Mouse (Mus musculus) bone marrow macrophage, adult 2 months (primary cell): Measurements from ENCODE around the gene Kcnq2. TPM values are rescaled to one million over a fixed set of nuclear protein-coding genes. Genes with fewer than 3 reads are reported as not detected.

Experiments
- H3K27ac ChIP-seq: 2 replicates; pipeline ENCODE4 v1.5.1; 2012; ENCODE audit warnings: low read depth, low read length; ENCODE audit not compliant: insufficient read depth
- H3K4me1 ChIP-seq: 2 replicates; pipeline ENCODE4 v1.6.1; 2012; ENCODE audit warnings: low read length; ENCODE audit not compliant: control insufficient read depth, insufficient read depth
- H3K4me3 ChIP-seq: 2 replicates; pipeline ENCODE4 v1.5.1; 2012; ENCODE audit warnings: mild to moderate bottlenecking, low read length, moderate library complexity; ENCODE audit not compliant: insufficient read depth
- CTCF ChIP-seq: IDR thresholded peaks from 2 replicates; pipeline ENCODE4 v1.5.1; 2012; ENCODE audit warnings: low read depth, mild to moderate bottlenecking, low read length, moderate library complexity
- POLR2A ChIP-seq: IDR thresholded peaks from 2 replicates; pipeline ENCODE4 v1.6.1; 2012; ENCODE audit warnings: mild to moderate bottlenecking, low read depth, low read length, borderline replicate concordance
- polyA plus RNA-seq: library from polyadenylated mRNA; stranded (reverse); fragments of >200 nt; gene quantifications from 2 replicates; pipeline ENCODE4 v1.2.4, GENCODE M21; 2012; ENCODE audit not compliant: missing spikeins, insufficient read depth, insufficient read length

Kcnq2 gene
- polyA plus RNA-seq, 1 experiment, result not detected

GRCm38 (mm10) chr2:181036561-181036960 lies 98.5 kb downstream of the Kcnq2 start:
- H3K4me1 ChIP-seq, result no peaks in the 10 kb centered on the region
- H3K4me3 ChIP-seq, result no peak overlapping the region
- no peak for TF ChIP-seq POLR2A
- TF ChIP-seq CTCF, result no peak
- H3K27ac ChIP-seq, result no peak overlapping the region

- Histone ChIP-seq H3K27ac (no peak overlapping the region), H3K4me1 (no peaks in the 10 kb centered on the region), H3K4me3 (no peak overlapping the region)
- TF ChIP-seq POLR2A, result no peak
- no peak for TF ChIP-seq CTCF
These were observed 99.9 kb downstream of the Kcnq2 start for GRCm38 (mm10) chr2:181035186-181035585.

GRCm38 (mm10) chr2:181033310-181033709 lies 101.8 kb downstream of the Kcnq2 start:
- Histone ChIP-seq H3K27ac (no peak overlapping the region), H3K4me3 (no peak overlapping the region), H3K4me1 (no peaks in the 10 kb centered on the region)
- TF ChIP-seq POLR2A, result no peak
- no peak for TF ChIP-seq CTCF

- Histone ChIP-seq H3K4me3 (no peak overlapping the region), H3K4me1 (no peaks in the 10 kb centered on the region), H3K27ac (no peak overlapping the region)
- TF ChIP-seq CTCF, result no peak
- TF ChIP-seq POLR2A, result no peak
These were observed 102.7 kb downstream of the Kcnq2 start for GRCm38 (mm10) chr2:181032407-181032806.

- H3K4me3 ChIP-seq, result no peak overlapping the region
- no peaks in the 10 kb centered on the region for H3K4me1 ChIP-seq
- H3K27ac ChIP-seq, result no peak overlapping the region
- TF ChIP-seq CTCF, result no peak
- TF ChIP-seq POLR2A, result no peak
These were observed 103.6 kb downstream of the Kcnq2 start for GRCm38 (mm10) chr2:181031406-181031934.

Other genes with a start within 250 kb of the Kcnq2 start
- gene Ythdf1, start 214.4 kb downstream of the Kcnq2 start, polyA plus RNA-seq, result 32.4 and 34.0 TPM in 2 replicates
- not detected in 2 replicates for gene Birc7, start 206.3 kb downstream of the Kcnq2 start, polyA plus RNA-seq
- not detected in 2 replicates for gene Nkain4, start 180.6 kb downstream of the Kcnq2 start, polyA plus RNA-seq
- gene Arfgap1, start 168.1 kb downstream of the Kcnq2 start, polyA plus RNA-seq, result 30.5 and 35.3 TPM in 2 replicates
- 1.5 and 1.9 TPM in 2 replicates for gene Col20a1, start 148.8 kb downstream of the Kcnq2 start, polyA plus RNA-seq
- not detected in 2 replicates for gene Chrna4, start 91.8 kb downstream of the Kcnq2 start, polyA plus RNA-seq
- gene Eef1a2, start 21.7 kb upstream of the Kcnq2 start, polyA plus RNA-seq, result 0.39 TPM in 1 of 2 replicates, not detected in the other
- 46.1 and 47.5 TPM in 2 replicates for gene Ppdpf, start 51.9 kb upstream of the Kcnq2 start, polyA plus RNA-seq
- gene Ptk6, start 67.5 kb upstream of the Kcnq2 start, polyA plus RNA-seq, result not detected in 2 replicates
- gene Srms, start 77.9 kb upstream of the Kcnq2 start, polyA plus RNA-seq, result not detected in 2 replicates
- gene Fndc11, start 84.7 kb upstream of the Kcnq2 start, polyA plus RNA-seq, result not detected in 2 replicates
- 11.2 and 13.3 TPM in 2 replicates for gene Helz2, start 106.7 kb upstream of the Kcnq2 start, polyA plus RNA-seq
- 11.4 and 16.4 TPM in 2 replicates for gene Gmeb2, start 152.7 kb upstream of the Kcnq2 start, polyA plus RNA-seq
- gene Stmn3, start 179.2 kb upstream of the Kcnq2 start, polyA plus RNA-seq, result not detected in 2 replicates
- gene Rtel1, start 184.4 kb upstream of the Kcnq2 start, polyA plus RNA-seq, result 17.1 and 27.3 TPM in 2 replicates
- 18.7 and 22.5 TPM in 2 replicates for gene Zgpat, start 229.6 kb upstream of the Kcnq2 start, polyA plus RNA-seq
- 41.3 and 47.7 TPM in 2 replicates for gene Arfrp1, start 230.1 kb upstream of the Kcnq2 start, polyA plus RNA-seq
- gene Lime1, start 244.8 kb upstream of the Kcnq2 start, polyA plus RNA-seq, result 10.9 and 15.7 TPM in 2 replicates